Mouse (Mus musculus): ENCODE data around the gene Ccdc62. TPM values are rescaled to one million over a fixed set of nuclear protein-coding genes. Genes with fewer than 3 reads are reported as not detected.
A peak's percentile ranks its signal among the peaks of the same experiment; 100 is the strongest.

Ccdc62 gene
- total RNA-seq, 2 experiments from 2014 or later: 2.1 to 4.2 TPM

DNA sequence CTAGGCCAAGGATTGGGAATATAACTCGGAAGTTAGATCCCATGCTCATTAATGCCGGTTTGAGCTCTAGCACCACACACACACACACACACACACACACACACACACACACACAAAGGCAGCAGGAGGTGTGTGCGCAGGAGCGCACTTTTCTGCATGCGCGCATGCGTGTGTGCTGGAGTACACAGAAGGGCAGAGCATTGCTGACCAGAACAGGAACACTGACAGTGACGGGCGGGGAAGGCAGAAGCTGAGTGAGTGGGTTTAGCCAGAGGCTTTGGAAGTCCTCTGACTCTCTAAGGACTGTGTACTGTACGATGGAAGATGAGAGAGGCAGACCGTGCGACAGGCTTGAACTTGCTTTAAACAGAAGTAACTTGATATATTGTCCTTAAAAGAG is 3.1 kb downstream of the Ccdc62 start:
- no peak for ATAC-seq (replicated peaks; ENCODE audit: low FRiP score, low TSS enrichment, poor library complexity, severe bottlenecking)

GRCm38 (mm10) chr5:123933957-123934591 is 3.6 kb downstream of the Ccdc62 start:
- ATAC-seq (replicated peaks; ENCODE audit: low FRiP score, low TSS enrichment, poor library complexity, severe bottlenecking): peak; percentile 58; the same call in 1 of the 2 replicates

DNA sequence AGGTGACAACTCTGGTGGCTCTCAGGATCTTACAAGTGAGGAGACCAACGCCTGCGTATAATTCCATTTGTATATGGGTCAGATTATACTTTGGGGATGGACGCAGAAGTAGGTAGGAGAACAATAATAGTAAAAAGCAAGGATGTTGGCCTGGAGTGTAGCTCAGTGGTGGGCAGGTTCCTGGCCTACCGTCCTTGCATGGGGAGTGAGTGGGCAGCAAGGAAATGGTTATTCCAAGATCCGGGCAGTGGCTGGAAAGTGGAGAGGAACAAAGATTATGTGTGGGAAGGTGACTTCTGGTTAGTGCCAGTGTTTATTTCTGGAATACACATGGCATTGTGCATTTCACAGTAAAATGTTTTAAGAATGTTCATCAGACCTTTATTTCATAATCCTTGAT is 5.5 kb downstream of the Ccdc62 start:
- no peak for ATAC-seq (replicated peaks; ENCODE audit: low FRiP score, low TSS enrichment, poor library complexity, severe bottlenecking)

DNA sequence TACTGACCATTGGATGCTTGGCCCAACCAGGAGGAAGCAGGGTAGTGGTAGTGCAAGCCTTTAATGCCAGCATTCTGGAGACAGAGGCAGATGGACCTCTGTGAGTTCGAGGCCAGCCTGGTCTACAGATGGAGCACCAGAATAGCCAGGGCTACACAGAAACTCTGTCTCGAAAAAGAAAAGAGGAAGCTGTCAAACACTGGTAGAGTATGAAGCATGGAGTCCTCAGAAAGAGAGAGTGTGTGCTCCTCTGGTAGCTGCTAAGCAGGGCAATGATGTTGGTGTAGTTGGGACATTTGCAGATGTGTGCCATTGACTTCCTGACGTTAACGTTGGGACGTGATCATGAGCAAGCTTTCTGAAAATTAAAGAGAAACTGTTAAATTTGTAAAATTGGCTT is 8.0 kb downstream of the Ccdc62 start:
- no peak; the same call in 1 of the 2 replicates for ATAC-seq (replicated peaks; ENCODE audit: low FRiP score, low TSS enrichment, poor library complexity, severe bottlenecking)

DNA sequence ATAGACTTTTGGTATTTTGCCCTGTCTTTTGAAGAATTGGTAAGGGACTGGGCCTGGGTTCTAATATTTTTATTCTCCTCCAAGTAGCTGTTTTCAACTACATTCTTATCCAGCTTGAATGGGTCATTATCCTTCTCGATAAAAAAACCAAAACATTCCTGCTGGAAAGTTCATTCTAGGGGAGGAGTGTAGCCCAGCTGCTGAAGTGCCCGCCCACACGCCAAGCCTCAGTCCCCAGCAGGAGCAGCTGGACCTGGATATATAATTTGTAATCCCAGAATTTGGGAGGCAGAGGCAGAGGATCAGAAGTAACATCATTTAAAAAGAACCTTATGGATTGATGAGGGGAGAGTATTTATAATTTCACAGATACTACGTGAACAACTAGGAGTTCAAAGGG is 16.1 kb downstream of the Ccdc62 start:
- no peak for ATAC-seq (replicated peaks; ENCODE audit: low FRiP score, low TSS enrichment, poor library complexity, severe bottlenecking)

DNA sequence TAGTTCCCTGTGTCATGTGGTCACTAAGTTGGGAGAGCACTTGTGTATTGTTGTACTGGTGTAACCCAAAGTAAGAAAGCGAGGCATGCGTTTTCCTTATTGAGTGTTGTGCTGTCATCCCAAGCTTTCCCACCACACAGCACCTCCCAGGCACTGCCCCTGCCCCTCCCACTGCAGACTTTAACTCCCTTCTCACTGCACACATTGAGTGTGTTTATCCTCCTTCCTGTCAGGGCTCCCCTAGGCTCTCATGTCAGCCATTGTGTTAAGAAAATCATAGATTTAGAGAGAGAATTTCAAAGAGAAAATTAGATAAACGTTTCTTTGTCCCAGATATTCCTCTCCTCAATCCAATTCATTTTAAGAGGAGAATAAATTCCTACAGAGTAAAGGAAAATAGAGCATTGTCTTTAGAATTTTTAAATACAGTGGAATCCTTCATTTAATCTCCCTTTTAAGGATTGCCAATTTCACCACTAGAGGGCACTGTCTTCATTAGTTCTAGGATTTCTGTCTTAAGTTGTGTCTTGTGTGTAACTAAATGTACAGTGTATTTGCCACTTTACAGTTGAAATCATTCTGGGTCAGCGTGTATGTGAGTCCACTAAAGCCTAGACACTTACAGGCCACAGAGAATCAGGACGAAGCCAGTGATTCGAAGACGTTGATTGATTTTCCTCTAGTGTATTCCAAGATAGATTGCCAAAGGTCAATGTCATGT is 16.7 kb downstream of the Ccdc62 start:
- ATAC-seq (replicated peaks; ENCODE audit: low FRiP score, low TSS enrichment, poor library complexity, severe bottlenecking): no peak

GRCm38 (mm10) chr5:123952365-123953045 is 22.0 kb downstream of the Ccdc62 start:
- no peak for ATAC-seq (replicated peaks; ENCODE audit: low FRiP score, low TSS enrichment, poor library complexity, severe bottlenecking)

GRCm38 (mm10) chr5:123957213-123957612 is 26.7 kb downstream of the Ccdc62 start:
- no peak for ATAC-seq (replicated peaks; ENCODE audit: low FRiP score, low TSS enrichment, poor library complexity, severe bottlenecking)

GRCm38 (mm10) chr5:123959018-123959417 is 28.5 kb downstream of the Ccdc62 start:
- ATAC-seq (replicated peaks; ENCODE audit: low FRiP score, low TSS enrichment, poor library complexity, severe bottlenecking): no peak

GRCm38 (mm10) chr5:123960129-123960528 is 29.6 kb downstream of the Ccdc62 start:
- no peak for ATAC-seq (replicated peaks; ENCODE audit: low FRiP score, low TSS enrichment, poor library complexity, severe bottlenecking)

GRCm38 (mm10) chr5:123961046-123961445 is 30.6 kb downstream of the Ccdc62 start:
- ATAC-seq (replicated peaks; ENCODE audit: low FRiP score, low TSS enrichment, poor library complexity, severe bottlenecking): no peak

- peak; percentile 44; the same call in 1 of the 2 replicates for ATAC-seq (replicated peaks; ENCODE audit: low FRiP score, low TSS enrichment, poor library complexity, severe bottlenecking)
These were observed 33.7 kb downstream of the Ccdc62 start for GRCm38 (mm10) chr5:123964208-123964607.

- ATAC-seq (replicated peaks; ENCODE audit: low FRiP score, low TSS enrichment, poor library complexity, severe bottlenecking): no peak
These were observed 36.3 kb downstream of the Ccdc62 start for GRCm38 (mm10) chr5:123966759-123967158.

GRCm38 (mm10) chr5:123968468-123968867 is 38.0 kb downstream of the Ccdc62 start:
- no peak for ATAC-seq (replicated peaks; ENCODE audit: low FRiP score, low TSS enrichment, poor library complexity, severe bottlenecking)

DNA sequence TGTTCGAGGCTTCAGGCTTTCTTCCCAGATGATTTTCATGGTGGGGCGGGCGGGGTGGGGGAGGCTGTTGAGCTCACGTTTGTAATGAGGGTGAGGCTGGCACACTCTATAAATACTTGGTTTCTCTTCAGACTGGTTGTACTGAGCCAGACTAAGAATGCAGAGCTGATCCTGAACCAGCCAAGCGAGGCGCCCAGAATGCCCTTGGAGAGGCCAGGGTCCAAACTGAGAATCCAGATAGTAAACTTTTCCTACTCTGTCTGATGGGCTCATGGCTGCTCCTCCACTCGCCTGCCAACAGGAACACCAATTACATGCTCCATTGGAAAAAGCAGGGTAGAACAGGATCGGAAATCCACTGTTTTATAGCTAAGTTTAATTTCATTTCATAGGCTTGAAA is 38.7 kb downstream of the Ccdc62 start:
- ATAC-seq (replicated peaks; ENCODE audit: low FRiP score, low TSS enrichment, poor library complexity, severe bottlenecking): no peak

DNA sequence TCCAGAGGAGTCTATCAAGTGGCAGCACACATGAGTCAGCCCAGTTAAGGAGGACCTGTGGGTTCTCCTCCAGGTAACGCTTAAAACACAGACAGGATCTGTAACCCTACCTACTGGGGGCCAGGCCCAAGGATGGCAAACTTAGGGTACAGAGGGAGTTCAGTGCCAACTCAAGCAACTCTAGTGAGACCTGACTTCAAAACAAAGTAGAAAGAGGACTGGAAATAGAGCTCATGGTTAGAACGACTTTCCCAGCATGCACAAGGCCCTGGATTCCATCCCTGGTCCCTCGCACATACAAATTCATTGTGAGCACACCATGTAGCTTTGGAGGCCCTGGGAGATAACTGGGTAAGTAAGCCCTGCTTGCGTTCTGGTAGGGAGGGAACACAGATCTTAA is 40.1 kb downstream of the Ccdc62 start:
- no peak for ATAC-seq (replicated peaks; ENCODE audit: low FRiP score, low TSS enrichment, poor library complexity, severe bottlenecking)

DNA sequence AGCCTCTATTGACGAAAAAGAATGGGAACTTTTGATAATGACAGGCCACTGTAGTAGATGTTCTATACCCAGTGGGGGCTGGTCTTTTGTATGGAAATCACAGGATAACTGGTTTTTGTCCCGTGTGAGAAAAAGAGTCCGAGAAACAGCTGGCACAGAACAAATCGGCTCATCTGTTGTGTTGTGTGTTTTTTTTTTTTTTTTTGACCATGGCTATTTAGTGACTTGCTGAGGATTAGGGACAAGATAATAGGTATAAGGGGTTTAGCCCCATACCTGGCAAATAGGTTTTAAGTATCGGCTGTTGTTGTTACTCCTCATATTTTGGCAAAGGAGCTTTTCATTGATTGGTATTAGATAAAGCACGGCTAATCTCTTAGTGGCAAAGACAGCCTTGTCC is 42.0 kb downstream of the Ccdc62 start:
- no peak for ATAC-seq (replicated peaks; ENCODE audit: low FRiP score, low TSS enrichment, poor library complexity, severe bottlenecking)

DNA sequence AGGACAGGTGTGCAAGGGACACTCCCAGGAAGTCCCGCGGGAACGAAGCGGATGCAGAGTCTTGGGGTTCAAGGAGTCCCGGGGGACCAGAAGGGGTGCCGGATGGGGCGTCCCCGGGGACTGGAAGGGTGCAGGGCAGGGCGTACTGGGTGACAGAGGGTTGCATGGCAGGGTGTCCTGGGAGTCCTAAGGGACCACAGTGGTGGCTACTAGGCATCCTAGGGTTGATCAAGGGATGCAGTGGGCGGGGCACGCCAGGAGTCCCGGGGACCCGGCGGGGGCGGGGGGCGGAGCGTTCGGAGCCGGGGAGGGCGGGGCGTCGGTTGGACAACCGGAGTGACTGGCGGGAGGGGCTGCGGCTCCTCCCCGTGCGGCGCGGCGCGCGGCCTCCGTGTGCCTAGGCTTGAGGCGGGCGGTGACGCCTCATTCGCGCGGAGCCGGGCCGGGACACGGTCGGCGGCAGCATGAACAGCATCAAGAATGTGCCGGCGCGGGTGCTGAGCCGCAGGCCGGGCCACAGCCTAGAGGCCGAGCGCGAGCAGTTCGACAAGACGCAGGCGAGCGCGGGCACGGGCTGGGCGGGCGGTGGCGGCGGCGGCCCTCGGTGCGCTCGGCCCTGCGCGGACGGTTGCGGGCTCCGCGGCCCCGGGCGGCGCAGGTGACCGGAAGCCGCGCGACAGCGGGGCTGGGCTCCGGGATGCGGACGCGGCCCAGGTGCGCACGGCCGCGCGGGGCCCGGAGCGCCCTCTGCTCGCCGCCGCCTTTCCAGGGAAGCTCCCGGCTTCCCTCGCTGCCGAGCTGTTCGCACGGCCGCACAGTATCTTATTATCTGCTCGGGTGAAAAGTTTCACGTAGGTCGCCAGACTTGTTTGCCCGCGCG is 43.1 kb downstream of the Ccdc62 start, which contains the start of gene Hip1r:
TSS of gene Hip1r (plus strand) at position 330 of the 880 bp plus-strand sequence.
- ATAC-seq (replicated peaks; ENCODE audit: low FRiP score, low TSS enrichment, poor library complexity, severe bottlenecking): peak; percentile 53

DNA sequence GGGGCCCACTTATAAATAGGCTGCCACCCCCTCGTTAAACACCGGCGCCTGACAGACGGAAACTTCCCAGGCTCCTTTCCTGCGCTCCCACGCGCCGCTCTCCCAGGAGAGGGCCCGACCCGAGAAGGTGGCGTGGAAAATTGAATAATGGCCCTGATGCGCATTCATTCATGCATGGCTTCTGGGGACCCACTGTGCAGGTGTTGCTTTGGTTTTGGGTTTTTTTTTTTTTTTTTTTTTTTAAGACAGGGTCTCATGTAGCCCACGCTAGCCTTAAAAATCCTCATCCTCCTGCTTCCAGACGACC is 43.7 kb downstream of the Ccdc62 start:
- no peak for ATAC-seq (replicated peaks; ENCODE audit: low FRiP score, low TSS enrichment, poor library complexity, severe bottlenecking)

DNA sequence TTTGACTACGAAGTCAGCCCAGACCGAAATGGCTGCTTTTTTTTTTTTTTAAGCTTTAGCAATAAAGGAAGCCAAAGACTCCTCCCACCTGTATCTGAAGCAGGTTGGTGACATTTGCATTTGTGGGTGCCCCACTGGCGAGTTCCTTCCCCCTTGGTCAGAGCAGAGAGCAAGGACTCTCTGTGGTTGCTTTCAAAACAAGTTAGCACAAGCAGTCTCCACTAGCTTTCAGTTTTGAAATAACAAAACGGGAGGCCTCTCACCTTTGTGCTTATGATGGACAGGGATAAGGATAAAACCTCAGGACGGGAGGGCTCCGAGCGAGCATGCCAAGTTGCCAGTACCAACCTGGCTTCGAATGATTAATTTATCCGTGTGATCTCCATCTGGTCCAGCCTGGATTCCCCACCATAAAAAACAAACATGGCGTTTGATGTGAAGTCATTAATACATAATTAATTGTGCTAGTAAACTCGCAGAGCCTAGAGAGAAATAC is 44.2 kb downstream of the Ccdc62 start:
- ATAC-seq (replicated peaks; ENCODE audit: low FRiP score, low TSS enrichment, poor library complexity, severe bottlenecking): no peak

All from megakaryocyte-erythroid progenitor cell, adult 5-6 weeks (primary cell).